ENCODE assay signal across 8 mouse cellular contexts in the genomic region with DNA sequence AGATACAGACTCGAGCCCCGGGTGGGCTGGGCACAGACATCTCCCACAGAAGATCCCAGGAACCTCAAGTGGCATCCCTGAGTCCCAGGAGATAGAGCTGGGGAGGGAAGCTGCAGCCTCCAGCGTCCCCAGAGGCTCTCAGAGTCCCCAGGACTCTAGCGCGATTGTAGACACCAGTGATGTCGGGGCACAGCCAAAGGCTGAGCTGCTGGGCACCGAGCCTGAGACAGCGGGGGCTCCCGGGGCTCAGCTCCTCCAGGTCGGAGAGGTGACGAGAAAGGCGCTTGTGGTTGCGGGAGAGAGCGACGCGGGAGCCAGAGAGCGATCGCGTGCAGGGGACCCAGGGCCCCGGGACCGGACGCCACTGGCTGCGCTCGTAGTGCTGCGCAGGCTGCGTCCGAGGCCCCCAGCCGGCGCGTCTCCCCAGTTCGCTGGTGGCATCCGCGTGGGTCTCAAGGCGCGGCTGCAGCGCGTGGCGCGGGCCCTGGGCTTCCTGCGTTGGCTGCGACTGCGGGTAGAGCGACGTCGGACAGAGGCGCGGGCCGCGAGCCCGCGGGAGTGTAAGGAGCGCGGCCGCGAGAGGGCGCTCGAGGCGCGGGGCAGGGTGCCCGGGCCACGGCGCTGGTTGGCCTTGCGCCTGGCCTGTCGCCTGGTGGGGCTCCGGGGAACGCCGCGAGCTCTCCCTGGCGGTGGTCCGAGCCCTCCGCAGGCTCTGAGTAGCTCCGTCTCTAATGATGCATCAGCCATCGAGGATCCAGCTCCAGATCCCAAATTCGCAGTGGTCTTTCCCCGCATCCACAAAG. TPM values are rescaled to one million over a fixed set of nuclear protein-coding genes. Genes with fewer than 3 reads are reported as not detected.
A peak's percentile ranks its signal among the peaks of the same experiment; 100 is the strongest.
DNase-seq lines count a peak whose midpoint lies in the region; ATAC-seq and TF ChIP-seq lines count a peak whose summit lies in the region.

No protein-coding gene starts in this region.

- no peaks in the 10 kb centered on the region for H3K36me3 ChIP-seq in forebrain, embryonic 16.5 days (ENCODE audit: control insufficient read depth, insufficient read depth)
- 0 out of 2 replicates have a peak, but pooled peaks cover 9% of the 10 kb centered on the region for H3K36me3 ChIP-seq in lung, embryonic 14.5 days (ENCODE audit: insufficient read depth)

- H3K27me3 ChIP-seq in forebrain, embryonic 16.5 days (replicated peaks; ENCODE audit: control insufficient read depth, insufficient read depth, low read length), result peaks cover 40% of the 10 kb centered on the region
- peaks cover 33% of the 10 kb centered on the region for H3K27me3 ChIP-seq in lung, embryonic 14.5 days (ENCODE audit: insufficient read depth, low read length)

- peak overlapping the region; percentile 52 for H3K4me2 ChIP-seq in forebrain, embryonic 16.5 days (ENCODE audit: low read length)
- H3K4me2 ChIP-seq in lung, embryonic 14.5 days, result peak overlapping the region; percentile 68

- no peak overlapping the region for H3K27ac ChIP-seq in forebrain, embryonic 16.5 days (ENCODE audit: low read length)
- H3K27ac ChIP-seq in lung, embryonic 14.5 days (ENCODE audit: low read depth), result no peak overlapping the region
- no peak overlapping the region for H3K27ac ChIP-seq in olfactory bulb, adult 2 months (ENCODE audit: insufficient read depth, low read depth, low read length)

- DNase-seq in ES-CJ7 (ENCODE audit: low read depth, low spot score), result peak; percentile 89
- peak; percentile 48 to 79 for DNase-seq in cerebellum, adult 18-20 months
- peak; percentile 96 for DNase-seq in heart, postnatal 4 days
- peak; percentile 19 to 64 for DNase-seq in layer of hippocampus, adult 8-10 months (ENCODE audit: low spot score in 2 of 2)
- peak; percentile 94 for DNase-seq in lung, embryonic 14.5 days
- DNase-seq in thymus, adult 18-20 months, result peak; percentile 60 to 61

- peak; percentile 76 for TF ChIP-seq CTCF in lung, embryonic 14.5 days (IDR thresholded peaks at IDR 0.05; ENCODE audit: low read depth)
- TF ChIP-seq CTCF in olfactory bulb, adult 2 months (IDR thresholded peaks at IDR 0.05; ENCODE audit: insufficient read depth, low read depth, low read length), result peak; percentile 93

- WGBS in forebrain, embryonic 16.5 days, result 1% methylated on average over 74 of the region's 75 CpGs
- 3% methylated on average over 74 of the region's 75 CpGs for WGBS in lung, embryonic 14.5 days
- 2% methylated on average over 75 of the region's 75 CpGs for WGBS in olfactory bulb, adult 2 months

- peaks cover 10% of the 10 kb centered on the region for H3K4me1 ChIP-seq in forebrain, embryonic 16.5 days (replicated peaks; ENCODE audit: control insufficient read depth, insufficient read depth, low read length)
- H3K4me1 ChIP-seq in lung, embryonic 14.5 days (ENCODE audit: insufficient read depth), result no peaks in the 10 kb centered on the region
- H3K4me1 ChIP-seq in olfactory bulb, adult 2 months (ENCODE audit: control insufficient read depth, insufficient read depth, low read length), result peaks cover 20% of the 10 kb centered on the region

- H3K4me3 ChIP-seq in forebrain, embryonic 16.5 days (replicated peaks; ENCODE audit: low read length), result peak overlapping the region; percentile 36
- H3K4me3 ChIP-seq in lung, embryonic 14.5 days (ENCODE audit: low read depth, low read length), result peak overlapping the region; percentile 42
- H3K4me3 ChIP-seq in olfactory bulb, adult 2 months (ENCODE audit: insufficient read depth, low read depth, low read length), result peak overlapping the region; percentile 24

- TF ChIP-seq POLR2A in olfactory bulb, adult 2 months (IDR thresholded peaks at IDR 0.05; ENCODE audit: insufficient read depth, low read depth, low read length), result no peak

- peak; percentile 85 for ATAC-seq in forebrain, embryonic 16.5 days
- peak; percentile 94 for ATAC-seq in lung, embryonic 14.5 days (ENCODE audit: insufficient read depth)

- no peaks in the 10 kb centered on the region for H3K9me3 ChIP-seq in forebrain, embryonic 16.5 days (ENCODE audit: control insufficient read depth, low read length)
- no peaks in the 10 kb centered on the region for H3K9me3 ChIP-seq in lung, embryonic 14.5 days (ENCODE audit: low read depth, low read length)

- 0 out of 2 replicates have a peak overlapping the region, but pooled peaks have one; percentile 39 for H3K9ac ChIP-seq in forebrain, embryonic 16.5 days (replicated peaks; ENCODE audit: low read depth, low read length)
- peak overlapping the region; percentile 44 for H3K9ac ChIP-seq in lung, embryonic 14.5 days

RNA-seq across cellular contexts. Expression of gene Myo15b, which starts 1.1 kb away (rescaled TPM):
- 0.18 TPM in 1 of 2 replicates, not detected in the other for polyA plus RNA-seq in forebrain, embryonic 16.5 days (2015; fragmentation: Nextera tagmentation; extraction: Ambion mirVana)
- total RNA-seq in heart, postnatal 4 days (2021), result under 1 TPM; 0.16 to 0.19 TPM
- 1 to 10 TPM in 1 of 4 experiments, under 1 TPM in 3; 0.11 to 1.2 (median 0.56) TPM for total RNA-seq in layer of hippocampus, adult 8-10 months (2022)
- 0.12 and 0.28 TPM in 2 replicates for polyA plus RNA-seq in lung, embryonic 14.5 days (2014; fragmentation: Nextera tagmentation; extraction: Ambion mirVana)
- not detected in 2 replicates for polyA plus RNA-seq in olfactory bulb, adult 2 months (2012; ENCODE audit: insufficient read depth, insufficient read length, low replicate concordance, missing spikeins)

RNA-seq across cellular contexts. Expression of gene Llgl2, which starts 35.5 kb away (rescaled TPM):
- 1.3 and 2.0 TPM in 2 replicates for polyA plus RNA-seq in forebrain, embryonic 16.5 days (2015; fragmentation: Nextera tagmentation; extraction: Ambion mirVana)
- total RNA-seq in heart, postnatal 4 days (2021), result 10 to 100 TPM; 20.0 to 21.2 TPM
- 1 to 10 TPM; 1.6 to 4.2 (median 2.4) TPM for total RNA-seq in layer of hippocampus, adult 8-10 months (2022)
- 28.8 and 31.9 TPM in 2 replicates for polyA plus RNA-seq in lung, embryonic 14.5 days (2014; fragmentation: Nextera tagmentation; extraction: Ambion mirVana)
- not detected in 2 replicates for polyA plus RNA-seq in olfactory bulb, adult 2 months (2012; ENCODE audit: insufficient read depth, insufficient read length, low replicate concordance, missing spikeins)

RNA-seq across cellular contexts. Expression of gene Smim5, which starts 40.4 kb away (rescaled TPM):
- polyA plus RNA-seq in forebrain, embryonic 16.5 days (2015; fragmentation: Nextera tagmentation; extraction: Ambion mirVana), result 1.2 and 1.8 TPM in 2 replicates
- 10 to 100 TPM; 28.7 to 29.9 TPM for total RNA-seq in heart, postnatal 4 days (2021)
- total RNA-seq in layer of hippocampus, adult 8-10 months (2022), result under 1 TPM; 0.57 to 0.96 (median 0.66) TPM
- polyA plus RNA-seq in lung, embryonic 14.5 days (2014; fragmentation: Nextera tagmentation; extraction: Ambion mirVana), result 1.9 and 3.2 TPM in 2 replicates
- not detected in 2 replicates for polyA plus RNA-seq in olfactory bulb, adult 2 months (2012; ENCODE audit: insufficient read depth, insufficient read length, low replicate concordance, missing spikeins)

RNA-seq across cellular contexts. Expression of gene Tsen54, which starts 44.8 kb away (rescaled TPM):
- polyA plus RNA-seq in forebrain, embryonic 16.5 days (2015; fragmentation: Nextera tagmentation; extraction: Ambion mirVana), result 25.8 and 28.3 TPM in 2 replicates
- 10 to 100 TPM; 13.0 to 14.2 TPM for total RNA-seq in heart, postnatal 4 days (2021)
- total RNA-seq in layer of hippocampus, adult 8-10 months (2022), result 10 to 100 TPM; 12.5 to 18.7 (median 16.9) TPM
- 31.5 and 35.0 TPM in 2 replicates for polyA plus RNA-seq in lung, embryonic 14.5 days (2014; fragmentation: Nextera tagmentation; extraction: Ambion mirVana)
- polyA plus RNA-seq in olfactory bulb, adult 2 months (2012; ENCODE audit: insufficient read depth, insufficient read length, low replicate concordance, missing spikeins), result not detected in 2 replicates

RNA-seq across cellular contexts. Expression of gene Caskin2, which starts 45.9 kb away (rescaled TPM):
- 9.1 and 11.2 TPM in 2 replicates for polyA plus RNA-seq in forebrain, embryonic 16.5 days (2015; fragmentation: Nextera tagmentation; extraction: Ambion mirVana)
- total RNA-seq in heart, postnatal 4 days (2021), result 10 to 100 TPM; 51.7 to 58.8 TPM
- 10 to 100 TPM; 17.1 to 21.7 (median 20.0) TPM for total RNA-seq in layer of hippocampus, adult 8-10 months (2022)
- 21.0 and 23.0 TPM in 2 replicates for polyA plus RNA-seq in lung, embryonic 14.5 days (2014; fragmentation: Nextera tagmentation; extraction: Ambion mirVana)
- polyA plus RNA-seq in olfactory bulb, adult 2 months (2012; ENCODE audit: insufficient read depth, insufficient read length, low replicate concordance, missing spikeins), result not detected in 2 replicates

Comparison
In these comparisons a context has a peak if more than half of its experiments do, and no peak if none do; other contexts are left out.
1. DNase-seq: peak in every context shown above with its lines; median percentile 96 in heart, postnatal 4 days; 94 in lung, embryonic 14.5 days; 89 in ES-CJ7; 64 in cerebellum, adult 18-20 months; 60 in thymus, adult 18-20 months; 42 in layer of hippocampus, adult 8-10 months.